In the genomic region with DNA sequence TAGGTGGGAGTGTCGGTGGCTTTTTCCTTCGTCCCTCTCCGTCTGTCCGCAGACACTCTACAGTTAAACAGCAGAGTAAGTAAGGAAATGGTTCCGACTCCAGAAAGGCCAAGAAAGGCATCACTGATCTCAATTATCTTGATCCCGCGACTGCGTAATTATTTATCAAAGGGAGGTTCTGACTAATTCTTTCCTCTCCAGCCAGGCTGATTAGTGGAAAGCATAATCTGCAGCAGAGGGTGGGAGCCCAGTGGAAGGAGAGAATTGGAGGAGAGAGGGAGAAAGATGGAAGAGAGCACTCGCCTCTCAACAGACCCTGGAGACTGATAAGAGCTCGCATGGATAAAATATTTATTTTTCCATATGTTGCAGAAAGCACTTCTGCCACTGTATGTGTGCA, we compare ENCODE assay signal across 8 mouse cellular contexts.
DNase-seq lines count a peak whose midpoint lies in the region; ATAC-seq and TF ChIP-seq lines count a peak whose summit lies in the region.

No protein-coding gene starts in this region.

- DNase-seq in CD4-positive, CD25-positive, alpha-beta regulatory T cell, adult 2 months (ENCODE audit: low read depth, low spot score), result peak; percentile 15
- DNase-seq in kidney, postnatal 0 days (ENCODE audit: low spot score), result no peak
- DNase-seq in kidney, adult 18-20 months, result no peak
- DNase-seq in midbrain, embryonic 14.5 days, result peak; percentile 50
- DNase-seq in urinary bladder, postnatal 4 days (ENCODE audit: low spot score in 2 of 2), result no peak
- DNase-seq in thymus, postnatal 0 days (ENCODE audit: low spot score), result no peak

- H3K9me3 ChIP-seq in kidney, postnatal 0 days (replicated peaks; ENCODE audit: low read length), result no peaks in the 10 kb centered on the region
- H3K9me3 ChIP-seq in forebrain, embryonic 16.5 days (ENCODE audit: control insufficient read depth, low read length), result no peaks in the 10 kb centered on the region
- no peaks in the 10 kb centered on the region for H3K9me3 ChIP-seq in midbrain, embryonic 14.5 days (ENCODE audit: control insufficient read depth, low read length)

- WGBS in kidney, postnatal 0 days, result 48% methylated on average over 10 of the region's 10 CpGs
- WGBS in forebrain, embryonic 16.5 days, result 24% methylated on average over 10 of the region's 10 CpGs
- WGBS in midbrain, embryonic 14.5 days, result 34% methylated on average over 10 of the region's 10 CpGs

- no peak for TF ChIP-seq CTCF in kidney, postnatal 0 days (IDR thresholded peaks at IDR 0.05; ENCODE audit: low read depth)

- no peak for ATAC-seq in CD4-positive, CD25-positive, alpha-beta regulatory T cell, adult 4 months
- ATAC-seq in kidney, postnatal 0 days (replicated peaks; ENCODE audit: low FRiP score, low read depth), result no peak
- peak; percentile 16 for ATAC-seq in forebrain, embryonic 16.5 days
- ATAC-seq in midbrain, embryonic 14.5 days (ENCODE audit: low FRiP score, low TSS enrichment), result no peak

- H3K4me3 ChIP-seq in kidney, postnatal 0 days (replicated peaks; ENCODE audit: low read depth, low read length), result no peak overlapping the region
- no peak overlapping the region for H3K4me3 ChIP-seq in forebrain, embryonic 16.5 days (replicated peaks; ENCODE audit: low read length)
- H3K4me3 ChIP-seq in midbrain, embryonic 14.5 days (replicated peaks; ENCODE audit: low read depth, low read length), result no peak overlapping the region

- H3K4me1 ChIP-seq in kidney, postnatal 0 days (replicated peaks; ENCODE audit: insufficient read depth, low read length), result peaks cover 20% of the 10 kb centered on the region
- peaks cover 36% of the 10 kb centered on the region for H3K4me1 ChIP-seq in forebrain, embryonic 16.5 days (replicated peaks; ENCODE audit: control insufficient read depth, insufficient read depth, low read length)
- H3K4me1 ChIP-seq in midbrain, embryonic 14.5 days (ENCODE audit: control insufficient read depth, insufficient read depth, low read length), result peaks cover 22% of the 10 kb centered on the region

- H3K36me3 ChIP-seq in kidney, postnatal 0 days (ENCODE audit: insufficient read depth, low read length), result 0 out of 2 replicates have a peak, but pooled peaks cover 5% of the 10 kb centered on the region
- no peaks in the 10 kb centered on the region for H3K36me3 ChIP-seq in forebrain, embryonic 16.5 days (ENCODE audit: control insufficient read depth, insufficient read depth)
- H3K36me3 ChIP-seq in midbrain, embryonic 14.5 days (ENCODE audit: control insufficient read depth, insufficient read depth, low read length), result peaks cover 15% of the 10 kb centered on the region; the same call in 1 of the 2 replicates

- H3K27ac ChIP-seq in kidney, postnatal 0 days, result peak overlapping the region; percentile 73
- peak overlapping the region; percentile 84 for H3K27ac ChIP-seq in forebrain, embryonic 16.5 days (ENCODE audit: low read length)
- peak overlapping the region; percentile 53 for H3K27ac ChIP-seq in midbrain, embryonic 14.5 days (replicated peaks; ENCODE audit: low read depth, low read length)

- no peak overlapping the region for H3K4me2 ChIP-seq in kidney, postnatal 0 days (ENCODE audit: low read length)
- no peak overlapping the region for H3K4me2 ChIP-seq in forebrain, embryonic 16.5 days (ENCODE audit: low read length)
- no peak overlapping the region for H3K4me2 ChIP-seq in midbrain, embryonic 14.5 days (ENCODE audit: low read length)

- H3K27me3 ChIP-seq in kidney, postnatal 0 days (ENCODE audit: insufficient read depth, low read length), result no peaks in the 10 kb centered on the region
- H3K27me3 ChIP-seq in forebrain, embryonic 16.5 days (replicated peaks; ENCODE audit: control insufficient read depth, insufficient read depth, low read length), result no peaks in the 10 kb centered on the region
- no peaks in the 10 kb centered on the region for H3K27me3 ChIP-seq in midbrain, embryonic 14.5 days (ENCODE audit: control insufficient read depth, insufficient read depth, low read length)

- no peak overlapping the region for H3K9ac ChIP-seq in kidney, postnatal 0 days (ENCODE audit: low read depth, low read length)
- no peak overlapping the region for H3K9ac ChIP-seq in forebrain, embryonic 16.5 days (replicated peaks; ENCODE audit: low read depth, low read length)
- H3K9ac ChIP-seq in midbrain, embryonic 14.5 days (replicated peaks; ENCODE audit: low read length), result no peak overlapping the region

Comparison
In these comparisons a context has a peak if more than half of its experiments do, and no peak if none do; other contexts are left out.
1. DNase-seq: peak in CD4-positive, CD25-positive, alpha-beta regulatory T cell, adult 2 months (single experiment) and midbrain, embryonic 14.5 days (single experiment); none in kidney, postnatal 0 days (single experiment), kidney, adult 18-20 months (single experiment), urinary bladder, postnatal 4 days (0 of 2) and thymus, postnatal 0 days (single experiment).
2. Peak in every context shown above with its lines, with median percentiles within 50 percentile points of each other: H3K27ac ChIP-seq.